Mouse (Mus musculus): Measurements from ENCODE around the gene Phf21a.

Gene Phf21a

DNA sequence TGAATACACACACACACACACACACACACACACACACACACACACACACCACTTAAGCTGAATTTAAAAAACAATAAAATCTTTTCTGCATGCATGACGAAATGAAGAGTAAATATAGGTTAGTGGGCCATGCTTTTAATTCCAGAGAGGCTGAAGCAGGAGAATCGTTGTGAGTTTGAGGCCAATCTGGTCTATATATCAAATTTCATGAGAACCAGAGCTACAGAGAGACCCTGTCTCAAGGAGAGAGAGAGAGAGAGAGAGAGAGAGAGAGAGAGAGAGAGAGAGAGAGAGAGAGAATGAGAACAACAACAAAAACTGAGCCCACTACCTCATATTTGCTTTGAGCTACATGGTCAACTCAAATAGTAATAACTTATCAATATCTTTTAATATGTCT is at the start of gene Phf21a:
Gene Phf21a, plus strand, starts transcription at position 301 of the 400 bp plus-strand sequence.
- DNase-seq: no peak

DNA sequence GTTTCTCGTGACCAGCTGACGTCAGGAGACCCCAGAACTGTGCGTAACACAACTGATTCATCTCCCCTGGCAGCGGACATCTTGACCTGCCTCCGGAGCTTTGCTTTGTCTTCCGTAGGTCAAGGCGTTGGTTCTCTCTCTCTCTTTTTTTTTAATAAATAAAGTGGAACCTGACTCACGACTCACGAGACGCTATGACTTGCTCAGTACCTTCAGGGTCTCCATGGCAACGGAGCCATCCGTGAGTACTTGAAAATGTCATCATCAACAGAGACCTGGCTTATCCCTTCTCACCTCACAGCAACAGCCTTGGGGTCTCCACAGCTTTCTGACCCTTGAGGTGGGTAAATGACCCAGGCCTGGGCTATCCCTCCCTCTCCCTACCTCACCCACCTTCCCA is 49.6 kb upstream of the Phf21a start:
- DNase-seq: no peak

DNA sequence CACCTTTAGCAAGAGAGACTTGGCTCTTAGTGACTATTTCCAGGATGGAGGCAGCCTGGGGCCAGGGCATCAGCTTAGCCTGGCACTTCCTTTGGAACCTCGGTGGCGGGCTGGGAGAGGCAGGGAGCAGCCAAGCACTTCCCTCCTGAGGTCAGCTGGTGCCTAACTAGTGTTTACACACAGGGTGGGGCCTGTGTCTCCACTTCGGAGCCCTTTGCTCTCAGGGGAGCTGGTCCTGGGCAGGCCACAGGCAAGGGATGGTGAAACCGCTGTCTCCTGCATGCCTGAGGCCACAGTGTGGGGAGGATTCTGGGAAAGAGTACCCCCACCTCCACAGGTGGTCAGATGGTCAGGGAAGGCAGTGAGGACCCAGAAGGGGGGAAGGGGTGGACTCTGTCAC is 45.3 kb upstream of the Phf21a start:
- DNase-seq: no peak

DNA sequence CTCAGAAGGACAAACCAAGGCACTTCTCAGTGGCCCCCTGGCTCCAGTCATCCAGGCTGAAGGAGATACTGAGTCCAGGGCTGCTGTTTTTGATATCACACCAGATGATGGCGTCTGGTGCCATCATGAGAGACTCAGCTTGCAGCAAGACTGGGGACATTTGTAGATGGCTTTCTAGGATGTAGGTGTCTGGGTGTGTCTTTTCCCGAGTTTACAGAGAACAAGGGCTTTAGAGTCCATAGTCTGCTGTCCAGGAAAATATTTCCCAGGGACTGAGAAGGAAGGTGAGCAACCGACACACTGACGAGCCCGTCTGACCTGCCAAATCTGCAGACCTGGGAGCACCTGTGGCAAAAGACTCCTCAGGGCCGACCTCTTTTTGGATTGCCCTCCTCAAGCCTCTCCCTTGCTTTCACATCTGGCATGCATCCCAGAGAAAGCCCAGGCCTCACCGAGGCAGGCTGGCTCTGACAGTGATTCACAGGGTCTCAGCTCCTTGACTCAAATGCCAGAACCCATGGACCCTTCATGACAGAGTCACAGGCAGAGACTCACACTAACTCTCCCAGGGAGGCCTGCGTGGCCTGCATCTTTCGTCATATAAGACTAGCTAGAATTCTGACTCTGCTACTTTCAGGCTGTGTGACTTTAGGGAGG is 44.8 kb upstream of the Phf21a start:
- DNase-seq: no peak

DNA sequence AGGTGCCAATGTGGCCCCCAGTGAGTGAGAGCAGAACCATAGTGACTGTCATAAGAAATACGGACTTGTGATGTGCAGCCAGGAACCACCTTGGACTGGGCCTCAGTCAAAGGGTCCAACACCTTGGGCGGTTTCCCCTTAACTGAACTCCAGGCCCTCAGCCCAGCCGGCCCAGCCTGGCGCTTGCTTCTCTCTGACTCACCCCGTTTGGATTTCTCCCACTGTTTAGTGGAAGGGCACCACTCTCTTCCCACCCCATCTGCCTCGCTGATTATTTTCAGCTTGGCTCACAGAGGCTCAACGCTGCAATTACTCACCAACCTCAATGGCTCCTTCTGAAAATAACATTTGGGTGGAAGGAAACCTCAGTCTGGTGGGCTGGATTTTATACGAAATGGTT is 40.7 kb upstream of the Phf21a start:
- DNase-seq: no peak

DNA sequence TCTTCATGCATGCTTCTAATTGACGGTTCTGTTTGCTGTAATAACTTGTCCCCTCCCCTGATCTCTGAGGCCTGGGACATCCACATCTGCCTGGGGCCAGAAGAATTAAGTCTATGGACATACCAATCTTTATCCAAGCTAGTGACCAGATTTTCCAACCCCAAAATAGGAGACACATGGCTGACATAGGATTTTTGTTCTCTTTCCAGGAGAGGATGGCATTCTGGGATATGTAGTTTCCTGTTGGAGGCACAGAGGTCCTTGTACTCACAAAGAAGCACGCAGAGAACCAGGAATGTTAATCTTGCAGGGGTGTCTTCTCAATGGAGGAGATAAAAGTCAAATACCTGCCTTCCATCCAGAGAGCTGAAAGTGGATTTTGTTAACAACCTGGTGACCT is 40.2 kb upstream of the Phf21a start:
- no peak for DNase-seq

DNA sequence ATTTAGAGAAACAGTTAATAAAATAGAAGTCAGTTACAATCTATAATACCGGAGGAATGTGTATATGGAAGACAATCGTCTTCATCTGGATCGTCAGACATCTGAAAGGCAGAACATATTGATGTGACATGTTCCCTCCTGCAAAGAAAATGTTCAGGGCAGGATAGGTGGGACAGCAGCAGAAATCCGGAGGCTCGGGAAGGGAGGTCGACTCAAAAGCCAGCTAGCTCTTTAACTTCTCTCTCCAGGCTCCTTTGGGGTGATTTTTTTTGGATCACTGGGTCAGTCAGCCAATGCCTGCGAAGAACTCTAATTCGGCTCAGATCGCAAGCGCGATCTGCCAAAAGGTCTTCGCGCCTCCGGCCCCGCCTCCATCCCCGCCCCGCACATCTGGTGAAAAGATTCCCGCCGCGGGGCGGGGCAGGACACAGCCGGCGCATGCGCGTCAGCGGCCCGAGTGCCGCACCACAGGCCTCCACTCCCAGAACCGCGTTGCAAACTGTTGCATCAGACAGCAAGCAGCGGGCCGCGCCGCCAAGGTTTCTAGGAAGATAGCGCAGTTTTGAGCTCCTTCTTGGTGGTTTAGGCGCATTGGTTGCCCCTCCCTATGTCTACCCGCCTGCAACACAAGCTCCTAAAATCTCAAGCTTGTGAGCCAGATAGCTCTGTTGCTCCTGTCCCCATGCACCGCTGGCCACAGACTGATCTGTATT is 37.7 kb upstream of the Phf21a start:
- peak; percentile 82 for DNase-seq

DNA sequence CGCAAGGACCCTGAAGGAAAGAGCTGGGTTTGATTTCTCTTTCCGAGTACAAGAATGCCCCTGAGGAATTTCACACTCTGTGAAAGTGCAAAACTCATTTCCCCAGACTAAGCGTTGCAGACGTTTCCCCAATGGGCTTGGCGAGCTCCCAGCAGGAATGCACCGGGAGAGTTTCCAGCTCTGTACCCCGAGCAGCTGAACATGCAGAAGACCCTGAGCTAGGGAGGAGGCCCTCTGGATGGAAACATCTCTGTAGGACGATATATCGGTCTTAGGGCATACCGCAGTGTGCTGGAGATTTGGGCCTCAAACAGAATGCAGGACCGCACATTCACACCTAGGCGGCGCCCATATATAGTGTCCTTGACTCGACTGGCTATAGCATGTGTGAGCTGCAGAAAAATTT is 37.1 kb upstream of the Phf21a start:
- peak; percentile 63 for DNase-seq

DNA sequence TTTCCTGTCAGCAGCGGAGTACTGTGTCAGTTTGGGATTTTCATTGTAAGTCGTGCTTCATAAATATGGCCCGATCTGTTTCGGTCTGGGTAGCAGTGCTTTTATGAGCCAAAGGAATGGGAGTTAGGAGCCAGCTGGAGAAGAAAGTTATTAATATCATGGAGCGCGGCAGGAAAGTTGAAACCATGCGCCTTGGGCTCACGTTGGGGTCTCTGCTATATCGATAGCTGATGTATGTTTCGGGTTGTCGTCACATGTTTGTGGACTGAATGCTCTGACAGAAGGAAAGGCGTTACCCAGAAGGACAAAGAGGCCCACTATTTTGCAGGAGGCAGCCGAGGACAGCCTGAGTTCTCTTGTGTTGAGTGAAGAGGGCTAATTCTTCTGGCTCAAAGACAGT is 36.2 kb upstream of the Phf21a start:
- no peak for DNase-seq

DNA sequence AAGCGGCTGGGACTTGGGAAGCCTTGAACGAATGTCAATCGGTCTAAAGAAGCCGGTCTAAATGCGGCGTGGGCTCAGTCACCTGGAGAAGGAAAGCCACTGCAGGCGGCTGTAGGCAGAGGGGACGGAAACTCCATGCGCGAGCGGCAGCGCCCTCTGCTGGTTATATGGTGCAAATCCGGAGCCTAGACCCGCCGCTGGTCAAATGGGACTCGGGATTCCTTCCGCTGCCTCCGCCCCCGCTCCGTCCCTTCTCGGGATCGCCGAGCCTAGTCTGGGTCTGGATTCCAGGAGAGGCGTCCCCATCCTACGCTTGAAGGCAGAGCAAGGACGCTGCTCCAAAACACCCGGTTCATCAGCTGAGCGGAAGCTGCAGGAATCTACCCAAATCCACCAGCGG is 34.4 kb upstream of the Phf21a start:
- DNase-seq: peak; percentile 97

DNA sequence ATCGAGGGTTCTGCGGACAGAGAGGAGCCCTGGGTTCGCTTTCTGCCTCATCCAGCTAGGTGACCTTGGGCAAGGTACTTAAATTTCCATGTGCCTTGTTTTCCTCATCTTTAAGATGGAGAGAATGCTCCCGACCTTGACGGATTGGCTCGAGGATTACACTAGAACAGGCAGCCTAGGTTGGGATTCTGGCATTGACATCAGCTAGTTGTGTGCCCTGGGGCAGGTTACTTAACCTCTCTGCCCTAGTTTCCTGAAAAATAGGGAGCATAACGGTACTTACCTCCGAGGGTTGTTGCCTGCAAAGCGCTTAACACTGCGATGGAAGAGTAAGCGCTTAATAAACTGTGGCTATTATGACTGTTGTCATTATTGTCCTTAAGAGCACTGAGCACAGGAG is 34.0 kb upstream of the Phf21a start:
- no peak for DNase-seq

DNA sequence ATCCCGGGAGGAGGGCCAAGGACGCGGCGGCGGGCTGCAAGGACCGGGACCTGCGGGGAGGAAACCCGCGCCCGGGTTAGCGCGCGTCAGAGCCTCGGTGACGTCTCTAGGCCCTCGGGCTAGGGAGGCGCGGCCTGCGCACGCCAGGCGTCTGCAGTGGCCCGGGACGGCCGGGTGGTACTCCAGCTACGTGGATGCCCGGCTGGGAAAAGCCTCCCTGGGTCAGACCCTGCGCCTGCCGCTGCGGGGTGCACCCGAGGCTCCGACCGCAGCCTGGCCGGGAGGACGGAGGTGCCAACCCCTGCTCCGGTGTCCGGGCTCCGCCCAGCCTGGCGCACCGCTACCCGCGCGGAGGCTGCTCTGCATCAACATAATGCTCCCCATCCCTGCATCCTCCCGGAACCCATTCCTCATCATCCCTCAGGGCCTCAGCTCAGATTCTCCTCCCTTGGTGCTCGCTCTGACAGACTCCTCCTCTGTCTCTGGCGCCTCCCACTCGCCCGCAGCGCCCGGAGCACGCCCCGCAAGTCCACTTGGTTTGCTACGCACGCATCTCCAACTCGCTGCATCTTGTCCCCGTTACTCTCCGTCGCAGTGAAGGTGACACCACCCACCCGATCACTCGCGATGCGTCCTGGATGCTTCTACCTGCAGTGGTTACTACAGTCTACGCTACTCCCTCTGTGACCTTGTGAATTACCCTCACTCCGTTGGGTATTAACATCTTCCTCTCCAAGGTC is 33.3 kb upstream of the Phf21a start:
- DNase-seq: peak; percentile 86

DNA sequence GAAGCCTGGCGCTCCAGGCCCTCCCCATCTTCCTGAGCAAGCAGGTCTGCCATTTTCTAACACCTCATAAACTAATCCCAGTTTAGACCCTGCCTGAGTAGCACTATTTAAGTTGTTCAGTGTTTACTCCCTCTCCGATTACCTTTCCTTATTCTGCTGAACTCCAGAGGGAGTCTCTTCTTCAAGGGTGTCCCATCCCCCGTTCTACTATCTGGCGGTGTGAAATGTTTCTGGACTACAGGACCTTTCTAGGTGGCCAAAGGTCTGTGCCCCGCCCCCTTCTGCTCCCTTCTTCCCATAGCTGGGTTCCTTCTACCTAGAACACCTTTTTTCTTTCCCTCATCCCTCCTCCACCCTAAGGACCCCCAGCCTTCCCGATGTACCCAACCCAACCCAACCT is 32.6 kb upstream of the Phf21a start:
- DNase-seq: peak; percentile 43

DNA sequence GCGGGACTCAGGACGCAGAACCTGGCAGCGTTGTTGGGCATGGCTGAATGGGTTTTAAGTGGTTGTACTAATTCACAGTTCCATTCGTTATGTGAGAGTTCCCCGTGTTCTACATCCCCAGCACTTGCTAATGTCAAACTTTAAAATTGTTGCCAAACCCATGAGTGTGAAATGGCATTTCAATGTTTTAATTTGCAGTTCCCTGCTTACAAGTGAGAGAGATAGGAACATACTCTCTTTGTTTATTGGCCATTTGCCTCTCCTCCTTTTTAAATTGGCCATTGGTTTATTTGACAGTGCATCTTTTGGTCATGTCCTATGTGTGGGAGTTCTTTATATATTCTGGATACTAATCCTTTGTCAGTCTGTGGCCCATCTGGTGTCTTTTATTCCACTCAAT is 31.6 kb upstream of the Phf21a start:
- no peak for DNase-seq

DNA sequence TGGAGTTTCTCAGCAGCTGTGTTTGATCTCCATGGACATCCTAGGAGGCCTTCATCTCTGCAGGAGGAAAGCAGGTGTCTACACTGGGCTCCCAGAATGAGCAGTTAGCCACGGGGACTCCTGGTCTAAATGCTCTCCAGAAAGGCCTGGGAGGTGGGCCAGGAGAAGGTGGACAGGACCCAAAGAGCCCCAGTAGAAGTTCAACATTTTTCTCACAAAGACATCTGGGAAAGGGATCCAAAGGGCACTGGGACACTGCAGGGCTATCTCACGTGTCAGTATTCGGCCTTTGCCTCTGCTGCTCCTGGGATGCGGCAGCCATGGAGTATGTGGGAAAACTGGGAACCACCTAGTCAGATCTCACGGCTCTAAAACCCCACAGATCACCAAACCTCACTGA is 29.8 kb upstream of the Phf21a start:
- DNase-seq: no peak

DNA sequence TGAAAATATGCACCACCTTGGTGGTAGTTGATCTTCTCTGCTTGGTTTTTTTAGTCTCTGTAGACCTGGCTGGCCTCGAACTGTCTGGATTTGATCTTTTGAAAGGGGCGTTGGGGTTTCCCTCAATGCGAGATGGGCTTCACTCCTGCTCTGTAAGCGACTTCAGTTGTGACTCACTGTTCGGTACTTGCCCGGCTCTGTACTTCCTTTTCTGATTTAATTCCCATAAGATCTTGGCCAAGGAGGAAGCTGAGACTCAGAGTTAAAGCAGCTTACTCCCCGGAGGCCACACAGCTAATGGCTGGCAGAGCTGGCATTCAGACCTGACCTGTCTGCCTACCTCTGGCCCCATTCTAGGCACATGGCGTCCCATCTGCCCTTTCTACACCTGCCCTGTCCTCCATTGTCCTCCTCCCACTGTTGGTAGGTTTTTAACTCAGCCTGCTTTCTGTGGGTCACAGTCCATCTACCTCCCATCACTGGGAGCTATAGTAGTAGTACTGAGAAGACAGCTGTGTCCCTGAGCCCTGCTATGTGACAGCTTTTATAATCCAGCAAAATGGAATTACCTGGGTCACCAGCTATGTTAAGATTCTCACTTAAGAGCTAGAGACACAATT is 27.5 kb upstream of the Phf21a start:
- no peak for DNase-seq

DNA sequence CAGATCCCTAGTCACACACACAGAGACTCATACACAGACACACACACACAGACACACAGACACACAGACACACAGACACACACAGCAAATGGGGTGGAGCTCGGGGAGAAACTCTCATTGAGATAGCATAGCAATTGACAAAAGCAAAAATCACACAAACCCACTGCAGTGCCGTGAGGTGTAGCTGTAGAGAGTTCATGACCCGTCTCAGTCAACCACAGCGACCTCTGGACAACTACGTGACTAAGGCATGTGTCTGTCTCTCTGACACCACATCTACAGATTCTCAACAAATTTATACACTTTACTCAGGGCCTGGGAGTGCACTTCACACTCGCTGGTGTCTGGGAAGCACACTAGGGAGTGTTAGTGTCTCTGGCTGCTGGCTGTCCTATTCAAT is 27.0 kb upstream of the Phf21a start:
- no peak for DNase-seq

DNA sequence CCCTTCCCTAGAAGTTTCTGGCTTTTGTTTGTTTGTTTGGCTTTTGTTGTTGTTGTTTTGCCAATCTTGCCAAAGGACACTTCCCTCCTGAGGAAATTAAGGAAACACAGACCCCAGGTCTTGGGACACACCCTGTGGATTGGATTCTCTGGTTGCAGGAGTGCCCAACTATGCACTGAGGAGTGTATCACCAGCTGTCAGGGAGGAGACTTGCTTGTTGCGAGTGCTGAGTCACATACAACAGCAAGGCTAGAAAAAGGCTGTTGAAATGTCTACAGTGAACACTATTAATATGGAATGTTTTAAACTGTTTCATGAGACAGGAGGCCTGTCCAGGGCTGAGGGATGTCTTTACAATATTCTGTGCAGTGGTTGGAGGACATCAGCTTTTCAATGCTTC is 26.0 kb upstream of the Phf21a start:
- DNase-seq: no peak

DNA sequence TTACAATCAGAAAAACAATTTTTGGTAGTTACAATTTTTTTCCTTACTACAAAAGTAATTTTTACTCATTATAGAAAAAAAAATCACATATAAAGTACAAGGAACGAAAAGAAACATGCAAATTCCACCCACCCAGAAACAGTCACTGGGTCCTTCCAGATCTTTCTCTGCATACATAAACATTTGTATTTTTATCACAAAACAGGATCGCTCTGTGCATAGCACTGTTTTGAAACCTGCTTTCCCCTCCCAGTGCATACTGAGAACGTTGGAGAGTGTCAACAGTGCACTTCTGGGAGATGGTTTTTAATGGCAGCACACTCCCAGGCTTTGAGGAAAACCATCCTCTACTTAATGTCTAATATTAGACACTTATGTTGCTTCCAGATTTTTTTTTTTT is 25.3 kb upstream of the Phf21a start:
- DNase-seq: no peak

DNA sequence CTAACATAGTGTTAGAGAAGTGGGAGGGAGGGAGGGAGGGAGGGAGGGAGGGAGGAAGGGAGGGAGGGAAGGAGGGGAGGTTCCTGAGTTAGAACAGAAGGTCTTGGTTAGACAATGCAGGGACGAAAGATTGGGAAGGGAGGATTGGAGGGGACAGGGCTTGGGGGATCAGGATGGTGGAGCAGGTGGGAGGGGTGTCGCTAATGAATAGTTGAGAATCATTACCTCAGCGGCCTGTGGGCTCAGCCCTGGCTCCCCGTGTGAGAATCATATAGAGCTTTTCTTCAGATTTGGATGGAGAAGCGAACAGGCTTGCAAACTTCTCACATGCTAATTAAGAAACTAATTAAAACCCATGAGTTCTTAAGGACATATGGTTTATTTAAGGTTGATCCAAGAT is 23.3 kb upstream of the Phf21a start:
- DNase-seq: no peak

DNA sequence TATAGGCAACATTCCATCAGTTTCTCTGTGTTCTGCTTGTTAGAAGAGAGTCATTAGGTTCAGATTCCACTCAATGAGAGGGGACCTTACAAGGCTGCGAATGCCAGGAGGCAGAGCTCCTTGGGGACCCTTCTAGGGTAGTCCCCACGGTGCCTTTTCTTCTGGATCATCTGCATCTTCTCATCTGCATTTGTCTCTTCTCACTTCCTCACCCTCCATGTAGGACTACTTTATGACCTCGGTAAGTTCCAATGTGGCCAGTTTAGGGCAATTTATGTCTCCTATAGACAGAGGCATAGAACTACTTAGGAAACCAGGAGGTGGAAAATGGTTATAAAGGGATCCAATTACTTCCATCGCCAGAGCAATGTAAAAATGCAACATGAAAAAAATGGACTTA is 21.8 kb upstream of the Phf21a start:
- no peak for DNase-seq

DNA sequence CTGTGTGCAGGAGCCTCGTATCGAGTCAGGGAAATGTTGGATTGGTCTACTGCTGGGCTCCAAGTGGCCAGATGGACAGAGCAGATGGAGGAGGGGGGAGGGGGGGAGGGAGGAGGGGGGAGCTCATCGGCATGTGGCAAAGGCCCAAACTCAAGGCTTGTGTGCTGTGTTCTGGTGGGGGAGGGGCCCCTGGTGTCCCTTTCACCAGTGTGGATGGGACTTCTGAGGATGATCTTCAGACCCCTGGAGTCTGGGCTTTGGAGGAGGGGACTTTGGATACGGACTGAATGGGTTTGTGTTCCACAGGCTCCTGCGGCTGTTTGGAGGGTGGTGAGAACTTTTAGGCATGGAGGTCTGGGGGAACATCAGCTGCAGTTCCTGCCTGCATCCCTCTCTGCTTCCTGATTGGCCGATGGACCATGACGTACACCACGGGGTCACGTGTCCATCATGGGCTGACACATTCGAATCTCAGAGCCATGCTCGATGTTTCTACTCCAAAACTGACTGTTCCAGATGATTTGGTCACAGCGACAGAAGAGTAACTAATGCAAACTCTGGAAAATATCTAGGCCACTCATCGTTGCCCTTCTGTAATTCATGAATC is 16.7 kb upstream of the Phf21a start:
- peak; percentile 80 for DNase-seq

DNA sequence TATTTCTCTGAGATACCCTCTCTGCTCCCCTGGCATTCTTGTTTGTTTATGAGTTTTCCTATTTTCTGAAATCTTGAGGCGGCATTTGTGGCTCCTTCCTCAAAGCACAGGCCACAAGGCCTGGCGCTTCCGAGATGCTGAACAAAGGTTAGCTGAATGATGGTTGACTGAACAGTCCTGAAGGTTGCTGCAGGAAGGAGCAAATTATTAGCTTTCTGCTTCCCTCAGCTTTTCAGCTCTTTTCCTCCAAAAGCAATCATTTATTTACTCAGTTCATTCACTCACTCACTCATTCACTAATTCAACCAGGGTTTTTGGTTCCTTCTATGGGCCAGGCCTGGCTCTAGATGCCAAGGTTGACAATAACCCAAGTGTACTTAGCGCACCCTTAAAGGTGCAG is 10.7 kb upstream of the Phf21a start:
- DNase-seq: no peak
